Mouse (Mus musculus) small intestine, adult 2 months (tissue): ENCODE measurements around the gene Gigyf2.

Experiments
- CTCF ChIP-seq: fragments of 200-500 bp; IDR thresholded peaks from 2 replicates; pipeline ENCODE4 v1.5.1; 2012; ENCODE audit warnings: low read depth, mild to moderate bottlenecking, control low read depth, inconsistent platforms, low read length, moderate library complexity, mixed read lengths; ENCODE audit not compliant: insufficient replicate concordance, insufficient read length; ENCODE audit errors: extremely low read depth
- POLR2A ChIP-seq: fragments of 200-500 bp; IDR thresholded peaks from 2 replicates; pipeline ENCODE4 v1.6.1; 2012; ENCODE audit warnings: low read depth, mild to moderate bottlenecking, control low read depth, inconsistent platforms, low read length, moderate library complexity

- TF ChIP-seq CTCF, result no peak
- no peak for TF ChIP-seq POLR2A
Measured at GRCm38 (mm10) chr1:87394594-87394993, 67.8 kb downstream of the Gigyf2 start, which contains the start of gene Kcnj13.
